Mouse (Mus musculus) testis, postnatal 14 days (tissue): ENCODE results near the gene Leap2.
A peak's percentile ranks its signal among the peaks of the same experiment; 100 is the strongest.
"Not testable (repeated sequence)": the region's sequence is repeated elsewhere in the genome, so short reads cannot be mapped to it uniquely, and the experiment has no call there.

ENCODE experiments used
- DNase-seq: peaks from one replicate; pipeline ENCODE4 v3.0.0; 2021; ENCODE audit warnings: low spot score

The Leap2 gene

GRCm38 (mm10) chr11:53441921-53442320 lies 19.0 kb upstream of the Leap2 start:
- no peak for DNase-seq

GRCm38 (mm10) chr11:53436338-53436737 lies 13.4 kb upstream of the Leap2 start:
- no peak for DNase-seq

- no peak for DNase-seq
These were observed 12.5 kb upstream of the Leap2 start for GRCm38 (mm10) chr11:53435504-53435903.

GRCm38 (mm10) chr11:53433057-53433456 lies 10.1 kb upstream of the Leap2 start:
- DNase-seq = no peak

- DNase-seq = no peak
These were observed 8.5 kb upstream of the Leap2 start for GRCm38 (mm10) chr11:53431347-53432056.

- DNase-seq = peak; percentile 100
These were observed 7.8 kb upstream of the Leap2 start, which contains the start of the genes Uqcrq and Gdf9 for GRCm38 (mm10) chr11:53430670-53431346. Gene Uqcrq, minus strand, starts transcription at chr11:53430831. Gene Gdf9, plus strand, starts transcription at chr11:53431023.

- no peak for DNase-seq
These were observed 7.3 kb upstream of the Leap2 start for GRCm38 (mm10) chr11:53430300-53430669.

GRCm38 (mm10) chr11:53429182-53429581 lies 6.2 kb upstream of the Leap2 start:
- no peak for DNase-seq

GRCm38 (mm10) chr11:53428716-53429057 lies 5.7 kb upstream of the Leap2 start:
- no peak for DNase-seq

GRCm38 (mm10) chr11:53427993-53428715 lies 5.2 kb upstream of the Leap2 start:
- DNase-seq = no peak

- not testable (repeated sequence) for DNase-seq
These were observed 3.9 kb upstream of the Leap2 start for GRCm38 (mm10) chr11:53426914-53427313.

- DNase-seq = no peak
These were observed 2.8 kb upstream of the Leap2 start for GRCm38 (mm10) chr11:53425711-53426255.

GRCm38 (mm10) chr11:53425251-53425650 lies 2.3 kb upstream of the Leap2 start:
- no peak for DNase-seq

GRCm38 (mm10) chr11:53424826-53425225 lies 1.9 kb upstream of the Leap2 start:
- no peak for DNase-seq

- DNase-seq = no peak
These were observed 4.9 kb downstream of the Leap2 start for GRCm38 (mm10) chr11:53418048-53418447.

GRCm38 (mm10) chr11:53413871-53414270 lies 9.1 kb downstream of the Leap2 start:
- no peak for DNase-seq

- no peak for DNase-seq
These were observed 11.2 kb downstream of the Leap2 start for GRCm38 (mm10) chr11:53411738-53412137.

GRCm38 (mm10) chr11:53403638-53404037 lies 19.3 kb downstream of the Leap2 start:
- DNase-seq = no peak

GRCm38 (mm10) chr11:53393856-53394255 lies 29.1 kb downstream of the Leap2 start:
- DNase-seq = no peak

- DNase-seq = no peak
These were observed 39.1 kb downstream of the Leap2 start for GRCm38 (mm10) chr11:53383758-53384428.

GRCm38 (mm10) chr11:53378918-53379317 lies 44.1 kb downstream of the Leap2 start:
- DNase-seq = no peak
